Mouse (Mus musculus): ENCODE results near the gene Pde4d. TPM values are rescaled to one million over a fixed set of nuclear protein-coding genes. Genes with fewer than 3 reads are reported as not detected.

Pde4d gene
- polyA plus RNA-seq, 1 experiment from 2014 or later = 13.6 TPM

DNA sequence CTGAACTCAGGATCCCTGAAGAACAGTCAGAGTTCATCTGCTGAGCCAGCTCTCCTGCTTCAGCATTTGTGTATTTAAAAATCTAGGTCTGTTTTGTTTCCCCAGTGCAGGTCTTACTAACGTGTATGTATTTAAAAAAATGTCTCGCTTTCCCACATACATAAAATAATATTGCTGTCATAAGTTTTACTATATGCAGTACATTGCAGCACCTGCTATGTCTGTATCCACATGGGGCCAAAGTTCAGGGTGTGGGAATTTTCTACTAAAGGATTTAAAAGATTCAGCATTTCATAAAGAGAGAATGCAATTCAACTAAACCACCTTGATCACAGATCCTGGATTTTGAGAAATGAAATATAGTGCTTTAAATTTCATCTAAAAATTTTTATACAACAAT is 646.9 kb downstream of the Pde4d start:
- Histone ChIP-seq H3K4me3 (ENCODE audit: low read depth, low read length) (no peak overlapping the region), H3K27ac (replicated peaks; ENCODE audit: low read depth, low read length) (no peak overlapping the region), H3K9me3 (ENCODE audit: control insufficient read depth, low read length) (no peaks in the 10 kb centered on the region), H3K9ac (ENCODE audit: low read depth, low read length) (no peak overlapping the region), H3K27me3 (replicated peaks; ENCODE audit: control insufficient read depth, insufficient read depth, low read length) (no peaks in the 10 kb centered on the region), H3K4me1 (ENCODE audit: control insufficient read depth, insufficient read depth, low read length) (no peaks in the 10 kb centered on the region), H3K4me2 (ENCODE audit: low read depth, low read length) (no peak overlapping the region), H3K36me3 (ENCODE audit: control insufficient read depth, insufficient read depth, low read length) (no peaks in the 10 kb centered on the region)
- no peak for ATAC-seq (ENCODE audit: low read depth)
- DNase-seq (ENCODE audit: low spot score) = no peak
- 78% methylated on average over 2 of the region's 2 CpGs for WGBS

DNA sequence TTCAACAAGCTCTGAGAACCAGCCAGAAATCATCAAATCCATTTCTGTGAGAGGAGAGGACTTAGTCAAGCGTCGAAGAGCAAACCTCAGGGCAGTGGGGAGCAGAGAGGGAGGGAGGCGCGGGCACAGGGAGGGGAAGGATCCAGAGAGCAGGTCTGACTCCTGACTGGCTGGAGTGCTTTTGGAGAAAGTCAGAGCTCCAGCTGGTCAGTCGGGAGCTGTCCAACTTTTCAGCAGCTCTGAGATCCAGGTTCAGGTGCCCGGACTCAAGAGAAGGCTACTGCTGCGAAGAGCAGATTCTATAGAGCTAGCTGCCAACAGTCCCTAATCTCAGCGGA is 666.2 kb downstream of the Pde4d start:
- H3K4me1 ChIP-seq (ENCODE audit: control insufficient read depth, insufficient read depth, low read length) = peaks cover 11% of the 10 kb centered on the region; the same call in 1 of the 2 replicates
- WGBS = 2% methylated on average over 8 of the region's 8 CpGs
- H3K27me3 ChIP-seq (replicated peaks; ENCODE audit: control insufficient read depth, insufficient read depth, low read length) = peaks cover 42% of the 10 kb centered on the region
- no peak overlapping the region for H3K27ac ChIP-seq (replicated peaks; ENCODE audit: low read depth, low read length)
- ATAC-seq (ENCODE audit: low read depth) (peak; percentile 47; the same call in 1 of the 2 replicates), DNase-seq (ENCODE audit: low spot score) (peak; percentile 83)
- no peak overlapping the region for H3K9ac ChIP-seq (ENCODE audit: low read depth, low read length)
- peak overlapping the region; percentile 44 for H3K4me3 ChIP-seq (ENCODE audit: low read depth, low read length)
- H3K36me3 ChIP-seq (ENCODE audit: control insufficient read depth, insufficient read depth, low read length) = no peaks in the 10 kb centered on the region
- no peaks in the 10 kb centered on the region for H3K9me3 ChIP-seq (ENCODE audit: control insufficient read depth, low read length)
- H3K4me2 ChIP-seq (ENCODE audit: low read depth, low read length) = peak overlapping the region; percentile 89

DNA sequence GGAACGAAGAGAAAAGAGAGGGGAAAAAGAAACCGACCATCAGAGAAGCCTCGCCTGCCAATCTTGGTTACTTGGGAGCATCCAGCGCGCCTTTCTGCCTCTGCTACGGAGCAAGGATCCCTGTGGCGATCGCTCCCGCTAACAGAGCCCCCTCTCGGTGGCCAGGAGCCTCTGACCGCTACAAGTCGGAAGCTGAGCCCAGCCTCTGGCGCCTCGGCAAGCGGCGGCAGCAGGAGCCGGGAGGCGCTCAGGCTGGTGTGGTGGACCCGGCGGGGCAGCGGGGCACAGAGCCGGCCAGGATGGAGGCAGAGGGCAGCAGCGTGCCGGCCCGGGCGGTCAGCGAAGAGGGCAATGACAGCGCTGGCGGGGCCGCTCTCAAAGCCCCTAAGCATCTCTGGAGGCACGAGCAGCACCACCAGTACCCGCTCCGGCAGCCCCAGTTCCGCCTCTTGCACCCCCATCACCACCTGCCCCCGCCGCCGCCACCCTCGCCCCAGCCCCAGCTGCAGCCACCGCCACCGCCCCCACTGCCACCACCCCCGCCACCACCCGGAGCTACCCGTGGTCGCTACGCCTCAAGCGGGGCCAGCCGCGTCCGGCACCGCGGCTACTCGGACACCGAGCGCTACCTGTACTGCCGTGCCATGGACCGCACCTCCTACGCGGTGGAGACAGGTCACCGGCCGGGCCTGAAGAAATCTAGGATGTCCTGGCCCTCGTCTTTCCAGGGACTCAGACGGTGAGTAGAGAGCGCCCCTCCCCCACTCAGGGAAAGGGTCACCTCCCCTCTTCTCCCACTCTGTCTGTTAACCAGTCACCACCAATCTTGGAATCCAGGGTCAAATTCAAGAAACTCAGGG is 666.8 kb downstream of the Pde4d start:
- peak; percentile 70; the same call in 1 of the 2 replicates for ATAC-seq (ENCODE audit: low read depth)

DNA sequence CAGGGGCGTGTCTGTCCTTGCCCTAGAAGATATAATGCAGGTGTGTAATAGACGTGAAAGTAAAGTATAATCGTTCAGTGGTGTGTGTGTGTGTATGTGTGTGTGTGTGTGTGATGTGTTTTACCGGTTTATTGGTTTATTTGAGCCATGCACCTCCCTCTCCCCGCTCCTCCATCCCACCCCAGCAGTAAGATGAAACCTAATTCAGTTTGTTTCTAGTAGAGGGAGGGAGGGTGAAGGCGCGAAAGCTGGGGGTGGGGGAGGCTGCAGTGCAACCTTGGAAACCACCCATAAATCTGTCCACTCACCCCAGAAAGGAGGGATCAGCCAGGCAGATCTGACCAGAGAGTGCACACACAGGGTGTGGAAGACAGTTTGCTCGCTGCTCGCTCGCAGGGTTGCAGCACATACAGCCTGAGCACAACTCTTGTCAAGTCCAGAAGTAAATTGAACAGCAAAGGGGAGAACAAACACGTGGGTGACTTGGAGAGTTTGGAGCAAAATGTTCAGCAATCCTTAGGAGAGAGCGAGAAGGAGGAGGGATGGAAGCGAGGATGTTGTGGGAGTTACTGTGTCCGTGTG is 667.6 kb downstream of the Pde4d start:
- peak; percentile 47 for ATAC-seq (ENCODE audit: low read depth)
- H3K27ac ChIP-seq (replicated peaks; ENCODE audit: low read depth, low read length) = no peak overlapping the region
- H3K4me3 ChIP-seq (ENCODE audit: low read depth, low read length) = peak overlapping the region; percentile 44
- no peak overlapping the region for H3K9ac ChIP-seq (ENCODE audit: low read depth, low read length)
- no peak for DNase-seq (ENCODE audit: low spot score)
- H3K36me3 ChIP-seq (ENCODE audit: control insufficient read depth, insufficient read depth, low read length) = no peaks in the 10 kb centered on the region
- 8% methylated on average over 14 of the region's 14 CpGs for WGBS
- no peaks in the 10 kb centered on the region for H3K9me3 ChIP-seq (ENCODE audit: control insufficient read depth, low read length)
- peaks cover 11% of the 10 kb centered on the region; the same call in 1 of the 2 replicates for H3K4me1 ChIP-seq (ENCODE audit: control insufficient read depth, insufficient read depth, low read length)
- H3K4me2 ChIP-seq (ENCODE audit: low read depth, low read length) = peak overlapping the region; percentile 89
- H3K27me3 ChIP-seq (replicated peaks; ENCODE audit: control insufficient read depth, insufficient read depth, low read length) = peaks cover 42% of the 10 kb centered on the region

More for the DNA sequence above, 666.8 kb downstream of the Pde4d start:
- H3K4me3 ChIP-seq (ENCODE audit: low read depth, low read length) = peak overlapping the region; percentile 44
- under 1% methylated on average over 33 of the region's 63 CpGs for WGBS
- DNase-seq (ENCODE audit: low spot score) = peak; percentile 59
- peaks cover 11% of the 10 kb centered on the region; the same call in 1 of the 2 replicates for H3K4me1 ChIP-seq (ENCODE audit: control insufficient read depth, insufficient read depth, low read length)
- H3K9ac ChIP-seq (ENCODE audit: low read depth, low read length) = 0 out of 2 replicates have a peak overlapping the region, but pooled peaks have one; percentile 25
- no peak overlapping the region for H3K27ac ChIP-seq (replicated peaks; ENCODE audit: low read depth, low read length)
- H3K36me3 ChIP-seq (ENCODE audit: control insufficient read depth, insufficient read depth, low read length) = no peaks in the 10 kb centered on the region
- peaks cover 42% of the 10 kb centered on the region for H3K27me3 ChIP-seq (replicated peaks; ENCODE audit: control insufficient read depth, insufficient read depth, low read length)
- H3K4me2 ChIP-seq (ENCODE audit: low read depth, low read length) = peak overlapping the region; percentile 89
- H3K9me3 ChIP-seq (ENCODE audit: control insufficient read depth, low read length) = no peaks in the 10 kb centered on the region

DNA sequence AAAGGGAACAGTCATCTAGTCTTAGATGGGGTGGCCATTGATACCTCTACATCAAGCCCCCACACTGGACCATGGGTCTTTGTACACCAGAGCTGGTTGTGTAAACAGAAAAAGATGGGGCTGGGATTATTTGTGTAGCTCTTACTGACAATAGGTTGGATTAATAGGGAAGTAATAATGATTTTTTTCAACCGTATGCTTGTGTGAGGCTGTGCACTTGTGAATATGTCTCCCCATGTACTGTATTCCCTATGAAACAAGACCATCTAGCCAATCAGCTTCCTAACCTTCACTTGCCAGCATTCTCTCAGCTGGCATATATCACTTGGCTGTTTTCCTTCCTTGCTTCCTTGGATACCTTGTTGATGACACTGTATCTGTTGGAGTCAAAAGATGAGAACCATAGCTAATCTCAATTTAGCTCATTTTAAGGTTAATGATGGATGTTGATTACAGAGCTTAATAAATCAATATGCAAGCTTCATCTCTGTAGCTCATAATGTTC is 668.6 kb downstream of the Pde4d start:
- ATAC-seq (ENCODE audit: low read depth) (no peak), DNase-seq (ENCODE audit: low spot score) (no peak)
- no peak overlapping the region for H3K27ac ChIP-seq (replicated peaks; ENCODE audit: low read depth, low read length)
- no peaks in the 10 kb centered on the region for H3K9me3 ChIP-seq (ENCODE audit: control insufficient read depth, low read length)
- 85% methylated on average over 1 of the region's 1 CpGs for WGBS
- H3K27me3 ChIP-seq (replicated peaks; ENCODE audit: control insufficient read depth, insufficient read depth, low read length) = peaks cover 42% of the 10 kb centered on the region
- peaks cover 11% of the 10 kb centered on the region; the same call in 1 of the 2 replicates for H3K4me1 ChIP-seq (ENCODE audit: control insufficient read depth, insufficient read depth, low read length)
- no peak overlapping the region for H3K4me2 ChIP-seq (ENCODE audit: low read depth, low read length)
- no peak overlapping the region for H3K4me3 ChIP-seq (ENCODE audit: low read depth, low read length)
- no peaks in the 10 kb centered on the region for H3K36me3 ChIP-seq (ENCODE audit: control insufficient read depth, insufficient read depth, low read length)
- H3K9ac ChIP-seq (ENCODE audit: low read depth, low read length) = no peak overlapping the region

DNA sequence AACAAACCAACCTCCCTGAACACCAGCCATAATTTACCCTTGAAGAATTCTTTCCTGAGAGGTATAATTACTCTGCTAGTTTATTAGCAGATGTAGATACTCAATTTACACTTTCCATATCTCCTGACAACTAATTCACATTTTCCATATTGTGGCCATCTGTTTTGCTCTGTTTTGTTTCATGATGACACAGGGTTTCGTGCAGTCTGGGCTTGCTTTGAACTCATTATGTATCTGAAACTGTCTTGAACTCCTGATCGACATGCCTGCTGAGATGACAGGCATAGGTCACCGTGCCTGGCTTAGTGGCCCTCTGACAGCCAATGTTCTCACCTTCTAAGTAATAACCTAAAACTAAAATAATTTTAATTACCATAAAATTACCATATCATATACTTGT is 672.1 kb downstream of the Pde4d start:
- no peak overlapping the region for H3K9ac ChIP-seq (ENCODE audit: low read depth, low read length)
- no peak overlapping the region for H3K4me3 ChIP-seq (ENCODE audit: low read depth, low read length)
- ATAC-seq (ENCODE audit: low read depth) = no peak
- no peak for DNase-seq (ENCODE audit: low spot score)
- H3K27me3 ChIP-seq (replicated peaks; ENCODE audit: control insufficient read depth, insufficient read depth, low read length) = peaks cover 18% of the 10 kb centered on the region
- WGBS = 48% methylated on average over 3 of the region's 3 CpGs
- H3K36me3 ChIP-seq (ENCODE audit: control insufficient read depth, insufficient read depth, low read length) = no peaks in the 10 kb centered on the region
- H3K4me1 ChIP-seq (ENCODE audit: control insufficient read depth, insufficient read depth, low read length) = peaks cover 6% of the 10 kb centered on the region; the same call in 1 of the 2 replicates
- no peaks in the 10 kb centered on the region for H3K9me3 ChIP-seq (ENCODE audit: control insufficient read depth, low read length)
- no peak overlapping the region for H3K27ac ChIP-seq (replicated peaks; ENCODE audit: low read depth, low read length)
- no peak overlapping the region for H3K4me2 ChIP-seq (ENCODE audit: low read depth, low read length)

DNA sequence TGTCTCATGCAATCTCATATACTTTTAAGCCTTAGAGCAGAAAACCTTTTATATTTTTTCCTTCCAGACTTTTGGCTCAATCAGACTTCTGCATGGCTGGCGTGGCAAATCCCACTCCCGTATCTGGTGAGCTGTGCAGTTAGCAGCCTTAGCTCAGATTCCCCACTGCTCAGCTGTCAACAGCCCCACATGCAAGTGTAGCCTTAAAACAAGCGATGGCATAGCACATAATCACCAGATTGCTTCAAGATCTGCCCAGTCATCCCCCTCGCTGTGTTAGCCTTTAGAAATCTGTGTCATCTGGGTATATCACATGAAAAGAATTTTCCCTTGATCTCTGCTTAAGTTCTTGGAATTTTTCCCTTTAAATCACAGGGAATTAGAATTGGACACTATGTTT is 686.7 kb downstream of the Pde4d start:
- peak; percentile 8 for DNase-seq (ENCODE audit: low spot score)
- no peaks in the 10 kb centered on the region for H3K4me1 ChIP-seq (ENCODE audit: control insufficient read depth, insufficient read depth, low read length)
- H3K4me3 ChIP-seq (ENCODE audit: low read depth, low read length) = no peak overlapping the region
- no peak for ATAC-seq (ENCODE audit: low read depth)
- H3K27me3 ChIP-seq (replicated peaks; ENCODE audit: control insufficient read depth, insufficient read depth, low read length) = no peaks in the 10 kb centered on the region
- no peaks in the 10 kb centered on the region for H3K9me3 ChIP-seq (ENCODE audit: control insufficient read depth, low read length)
- no peak overlapping the region for H3K4me2 ChIP-seq (ENCODE audit: low read depth, low read length)
- WGBS = 37% methylated on average over 4 of the region's 4 CpGs
- no peak overlapping the region for H3K9ac ChIP-seq (ENCODE audit: low read depth, low read length)
- no peak overlapping the region for H3K27ac ChIP-seq (replicated peaks; ENCODE audit: low read depth, low read length)
- H3K36me3 ChIP-seq (ENCODE audit: control insufficient read depth, insufficient read depth, low read length) = no peaks in the 10 kb centered on the region

DNA sequence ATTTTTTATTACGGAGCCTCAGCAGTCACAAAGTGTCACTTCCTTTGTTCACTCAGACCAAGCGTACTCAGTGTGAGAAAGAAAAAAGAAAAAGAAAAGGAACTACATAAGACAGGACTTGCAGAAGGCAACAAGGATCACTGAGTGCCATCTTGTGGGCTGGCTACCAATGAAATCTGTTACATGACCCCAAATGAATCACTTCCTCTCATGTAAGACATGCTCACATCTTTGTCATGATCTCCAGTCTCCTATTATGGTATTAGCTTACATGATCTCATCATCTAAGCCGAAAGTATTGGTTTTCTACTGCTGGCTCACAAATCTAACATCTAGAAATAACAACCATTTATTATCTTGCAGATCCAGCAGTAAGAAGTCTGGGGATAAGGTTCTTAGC is 709.0 kb downstream of the Pde4d start:
- no peaks in the 10 kb centered on the region for H3K9me3 ChIP-seq (ENCODE audit: control insufficient read depth, low read length)
- no peaks in the 10 kb centered on the region for H3K36me3 ChIP-seq (ENCODE audit: control insufficient read depth, insufficient read depth, low read length)
- no peak overlapping the region for H3K27ac ChIP-seq (replicated peaks; ENCODE audit: low read depth, low read length)
- H3K4me3 ChIP-seq (ENCODE audit: low read depth, low read length) = no peak overlapping the region
- H3K27me3 ChIP-seq (replicated peaks; ENCODE audit: control insufficient read depth, insufficient read depth, low read length) = no peaks in the 10 kb centered on the region
- no peak for ATAC-seq (ENCODE audit: low read depth)
- no peak overlapping the region for H3K4me2 ChIP-seq (ENCODE audit: low read depth, low read length)
- no peaks in the 10 kb centered on the region for H3K4me1 ChIP-seq (ENCODE audit: control insufficient read depth, insufficient read depth, low read length)
- no peak overlapping the region for H3K9ac ChIP-seq (ENCODE audit: low read depth, low read length)
- WGBS = 62% methylated on average over 3 of the region's 3 CpGs
- no peak for DNase-seq (ENCODE audit: low spot score)

Measured in embryonic facial prominence, embryonic 14.5 days (tissue).